Mouse (Mus musculus) lung, embryonic 16.5 days (tissue): ENCODE results near the gene Unc119. TPM values are rescaled to one million over a fixed set of nuclear protein-coding genes. Genes with fewer than 3 reads are reported as not detected.

Source experiments
- ATAC-seq: fragments of 200-750 bp; cut with Nextera tagmentation; 2 replicates; pipeline ENCODE4 v1.8.0; 2017; ENCODE audit warnings: low read depth, mild to moderate bottlenecking, moderate library complexity
- H3K27ac ChIP-seq: fragments of 300-500 bp; sonication (generic); 2 replicates; pipeline ENCODE4 v1.5.1; 2014; ENCODE audit warnings: mild to moderate bottlenecking, control low read depth, low read length
- H3K27me3 ChIP-seq: fragments of 300-500 bp; sonication (generic); 2 replicates; pipeline ENCODE4 v1.6.1; 2014; ENCODE audit warnings: low read depth, low read length, mixed read lengths; ENCODE audit not compliant: control insufficient read depth, insufficient read depth
- H3K36me3 ChIP-seq: fragments of 300-500 bp; sonication (generic); 2 replicates; pipeline ENCODE4 v1.6.1; 2014; ENCODE audit warnings: low read length; ENCODE audit not compliant: control insufficient read depth, insufficient read depth
- H3K4me1 ChIP-seq: fragments of 300-500 bp; sonication (generic); replicated peaks from 2 replicates; pipeline ENCODE4 v1.6.1; 2014; ENCODE audit warnings: low read length, mixed read lengths; ENCODE audit not compliant: control insufficient read depth, insufficient read depth
- H3K4me2 ChIP-seq: fragments of 300-500 bp; sonication (generic); 2 replicates; pipeline ENCODE4 v1.6.1; 2014; ENCODE audit warnings: low read depth, low read length, control low read depth
- H3K4me3 ChIP-seq: fragments of 300-500 bp; sonication (generic); 2 replicates; pipeline ENCODE4 v1.5.1; 2014; ENCODE audit warnings: mild to moderate bottlenecking, low read length, control low read depth
- H3K9ac ChIP-seq: fragments of 300-500 bp; sonication (generic); 2 replicates; pipeline ENCODE4 v1.6.1; 2014; ENCODE audit warnings: low read length, control low read depth
- H3K9me3 ChIP-seq: fragments of 300-500 bp; sonication (generic); 2 replicates; pipeline ENCODE4 v1.6.1; 2016; ENCODE audit warnings: low read length; ENCODE audit not compliant: control insufficient read depth
- WGBS: fragments of 180-500 bp; shearing (Covaris S2); extraction: QIAGEN DNeasy Blood & Tissue Kit; methylation state at CpG from one replicate; pipeline ENCODE4 v1.1.7; 2014; 5-methylcytosine and 5-hydroxymethylcytosine counted together
- polyA plus RNA-seq: library from polyadenylated mRNA; unstranded; fragments of >200 nt; fragmentation: Nextera tagmentation; extraction: Ambion mirVana; gene quantifications from 2 replicates; pipeline ENCODE4 v1.2.1, GENCODE M21; 2015

Gene Unc119
- 26.6 and 27.2 TPM in 2 replicates for polyA plus RNA-seq

DNA sequence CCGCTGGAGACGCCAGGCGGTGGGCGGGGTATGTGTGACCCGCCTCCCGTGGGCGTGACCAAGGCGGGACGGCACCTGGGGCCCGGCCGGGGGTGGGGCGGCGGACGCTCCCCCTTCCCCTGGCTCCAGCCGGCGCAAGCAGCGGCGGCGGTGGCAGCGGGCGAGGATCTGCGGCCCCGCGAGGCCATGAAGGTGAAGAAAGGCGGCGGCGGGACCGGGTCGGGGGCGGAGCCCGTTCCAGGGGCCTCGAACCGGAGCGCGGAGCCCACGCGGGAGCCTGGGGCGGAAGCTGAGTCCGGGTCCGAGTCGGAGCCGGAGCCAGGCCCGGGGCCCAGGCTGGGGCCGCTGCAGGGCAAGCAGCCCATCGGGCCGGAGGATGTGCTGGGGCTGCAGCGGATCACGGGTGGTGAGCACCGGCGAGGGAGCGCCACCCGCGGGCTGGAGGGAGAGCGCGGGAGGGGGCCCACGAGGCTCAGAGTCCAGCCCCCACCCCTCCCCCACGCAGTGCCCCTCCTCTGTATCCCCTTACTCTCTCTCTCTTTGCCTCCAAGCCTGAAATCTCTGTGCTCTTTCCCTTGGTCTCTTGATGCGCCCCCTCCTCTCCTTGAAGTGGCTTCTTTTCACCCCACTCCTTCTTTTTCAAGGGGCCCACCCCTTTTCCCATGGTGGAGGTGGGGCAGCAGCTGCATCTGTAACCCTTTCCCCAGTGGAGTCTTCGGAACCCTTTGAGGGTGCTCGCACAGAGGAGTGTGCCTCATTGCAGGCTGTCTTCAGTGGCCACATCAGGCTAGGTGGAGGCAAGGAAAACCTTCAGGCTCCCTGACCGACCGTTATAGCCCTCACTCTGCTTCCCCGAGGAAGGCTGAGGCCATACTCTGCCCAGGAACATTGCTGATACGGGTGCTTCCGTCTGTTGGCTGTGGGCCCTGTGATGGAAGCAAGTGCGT is at the start of gene Unc119:
Gene Unc119 (plus strand): TSS at position 102 of the 947 bp plus-strand sequence.
- Histone ChIP-seq H3K27ac (peak within 1 kb of the TSS; percentile 32), H3K4me3 (peak within 1 kb of the TSS; percentile 78), H3K27me3 (no peaks in the 10 kb centered on the region), H3K9ac (peak within 1 kb of the TSS; percentile 87), H3K4me1 (peaks cover 19% of the 10 kb centered on the region), H3K4me2 (peak within 1 kb of the TSS; percentile 92), H3K9me3 (no peaks in the 10 kb centered on the region), H3K36me3 (peaks cover 5% of the 10 kb centered on the region; the same call in 1 of the 2 replicates)
- WGBS, result under 1% methylated on average over 54 of the region's 66 CpGs
- ATAC-seq, result peak; percentile 87

GRCm38 (mm10) chr11:78294585-78294984 is 48.7 kb upstream of the Unc119 start:
- H3K9me3 ChIP-seq, result no peaks in the 10 kb centered on the region
- no peaks in the 10 kb centered on the region for H3K27me3 ChIP-seq
- 95% methylated on average over 6 of the region's 6 CpGs for WGBS
- H3K4me3 ChIP-seq, result no peak overlapping the region
- no peak overlapping the region for H3K27ac ChIP-seq
- H3K4me1 ChIP-seq, result no peaks in the 10 kb centered on the region
- H3K9ac ChIP-seq, result no peak overlapping the region
- no peak for ATAC-seq
- peaks cover 5% of the 10 kb centered on the region for H3K36me3 ChIP-seq
- H3K4me2 ChIP-seq, result no peak overlapping the region

DNA sequence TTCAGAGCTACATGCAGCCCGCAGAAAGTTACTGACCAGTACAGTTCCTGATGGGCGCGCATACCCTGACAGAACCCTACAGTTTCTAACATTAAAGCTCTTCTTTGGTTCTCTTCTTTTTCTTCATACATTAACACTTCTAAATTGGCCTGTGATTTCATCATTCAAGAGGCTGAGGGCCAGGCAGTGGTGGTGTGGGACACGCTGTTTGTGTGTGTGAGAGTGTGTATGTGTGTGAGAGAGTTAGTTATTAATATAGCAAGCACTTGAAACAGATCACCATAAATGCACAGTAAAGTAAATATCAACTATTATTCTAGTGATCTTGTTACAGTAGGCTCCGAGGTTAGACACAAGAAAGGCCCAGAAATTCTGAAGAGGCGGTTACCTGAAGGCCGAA is 42.4 kb upstream of the Unc119 start:
- peak overlapping the region; percentile 87 for H3K9ac ChIP-seq
- H3K4me3 ChIP-seq, result peak overlapping the region; percentile 86
- H3K27ac ChIP-seq, result peak overlapping the region; percentile 69
- H3K9me3 ChIP-seq, result no peaks in the 10 kb centered on the region
- 55% methylated on average over 7 of the region's 7 CpGs for WGBS
- no peaks in the 10 kb centered on the region for H3K27me3 ChIP-seq
- H3K36me3 ChIP-seq, result peaks cover 14% of the 10 kb centered on the region
- peak overlapping the region; percentile 83 for H3K4me2 ChIP-seq
- ATAC-seq, result peak; percentile 37
- H3K4me1 ChIP-seq, result peaks cover 3% of the 10 kb centered on the region; the same call in 1 of the 2 replicates

GRCm38 (mm10) chr11:78301357-78302084 is 41.8 kb upstream of the Unc119 start, which contains the start of gene Spag5:
Gene Spag5, plus strand, starts transcription at chr11:78301529.
- peak within 1 kb of the TSS; percentile 87 for H3K9ac ChIP-seq
- WGBS, result under 1% methylated on average over 49 of the region's 49 CpGs

GRCm38 (mm10) chr11:78305272-78305671 is 38.0 kb upstream of the Unc119 start:
- no peak overlapping the region for H3K4me3 ChIP-seq
- H3K36me3 ChIP-seq, result peaks cover 27% of the 10 kb centered on the region
- H3K27ac ChIP-seq, result no peak overlapping the region
- no peak overlapping the region for H3K9ac ChIP-seq
- no peaks in the 10 kb centered on the region for H3K9me3 ChIP-seq
- peaks cover 7% of the 10 kb centered on the region; the same call in 1 of the 2 replicates for H3K4me1 ChIP-seq
- H3K27me3 ChIP-seq, result no peaks in the 10 kb centered on the region
- WGBS, result 82% methylated on average over 4 of the region's 4 CpGs
- no peak for ATAC-seq
- no peak overlapping the region for H3K4me2 ChIP-seq

More at GRCm38 (mm10) chr11:78301357-78302084, 41.8 kb upstream of the Unc119 start, which contains the start of gene Spag5:
- Histone ChIP-seq H3K4me1 (peaks cover 4% of the 10 kb centered on the region; the same call in 1 of the 2 replicates), H3K27ac (peak within 1 kb of the TSS; percentile 82), H3K4me2 (peak within 1 kb of the TSS; percentile 83), H3K27me3 (no peaks in the 10 kb centered on the region), H3K9me3 (no peaks in the 10 kb centered on the region), H3K36me3 (peaks cover 16% of the 10 kb centered on the region), H3K4me3 (peak within 1 kb of the TSS; percentile 86)
- peak; percentile 100 for ATAC-seq

DNA sequence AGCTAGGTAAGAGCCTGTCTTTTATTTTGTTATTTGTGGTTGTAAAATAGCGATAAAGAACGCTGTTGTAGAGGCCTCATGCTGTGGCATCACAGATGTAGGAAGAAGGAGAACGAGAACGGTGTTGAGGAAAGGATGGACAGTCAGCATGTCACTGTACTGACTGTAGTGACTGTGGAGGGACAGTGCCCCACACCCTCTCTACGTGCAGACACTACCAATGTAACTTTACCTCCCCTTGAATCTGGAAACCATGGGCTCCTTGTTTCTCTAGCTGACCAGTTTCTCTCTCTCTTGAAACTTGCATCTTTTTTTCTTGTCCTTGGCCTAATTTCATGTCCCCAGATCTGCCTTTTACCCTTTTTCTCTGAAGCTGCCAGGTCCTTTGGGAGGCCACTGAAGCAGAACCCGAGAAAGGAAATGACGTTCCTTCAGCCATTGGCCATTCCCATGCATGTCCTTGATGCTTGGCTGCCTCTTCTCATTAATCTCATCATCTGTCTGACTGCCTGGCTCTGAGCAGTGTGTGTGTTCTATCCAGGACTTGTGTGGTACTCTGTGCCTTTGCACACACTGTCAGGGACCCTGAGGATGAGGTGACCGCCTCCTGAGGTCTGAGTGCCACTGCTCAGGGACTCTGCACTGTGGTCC is 32.3 kb upstream of the Unc119 start:
- Histone ChIP-seq H3K4me2 (no peak overlapping the region), H3K27me3 (no peaks in the 10 kb centered on the region), H3K36me3 (peaks cover 44% of the 10 kb centered on the region), H3K4me3 (no peak overlapping the region), H3K9me3 (no peaks in the 10 kb centered on the region), H3K9ac (no peak overlapping the region), H3K27ac (no peak overlapping the region), H3K4me1 (0 out of 2 replicates have a peak, but pooled peaks cover 4% of the 10 kb centered on the region)
- 90% methylated on average over 8 of the region's 8 CpGs for WGBS
- ATAC-seq, result no peak

GRCm38 (mm10) chr11:78313662-78314061 is 29.6 kb upstream of the Unc119 start:
- H3K27ac ChIP-seq, result no peak overlapping the region
- H3K36me3 ChIP-seq, result peaks cover 56% of the 10 kb centered on the region

DNA sequence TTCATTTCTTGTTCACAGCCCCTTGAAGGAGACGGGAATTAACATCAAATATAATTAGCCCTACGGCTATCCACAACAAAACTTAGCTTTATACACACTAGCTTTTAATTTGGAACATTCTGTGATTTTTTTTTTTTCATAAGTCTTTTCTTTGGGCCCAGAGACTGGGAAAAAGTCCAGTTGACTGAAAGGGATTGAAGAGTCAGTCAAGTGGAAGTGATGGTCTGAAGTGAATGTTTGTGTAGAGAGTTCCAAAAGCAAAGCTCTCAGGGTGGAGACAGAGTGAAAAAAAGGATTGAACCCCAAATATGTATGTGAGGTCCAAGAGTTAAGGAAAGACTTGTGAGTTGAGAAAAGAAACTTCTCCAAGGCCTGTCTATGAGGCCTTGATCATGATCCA is 24.9 kb upstream of the Unc119 start:
- H3K4me3 ChIP-seq, result no peak overlapping the region
- no peak overlapping the region for H3K9ac ChIP-seq
- no peak overlapping the region for H3K27ac ChIP-seq
- no peaks in the 10 kb centered on the region for H3K9me3 ChIP-seq
- ATAC-seq, result no peak
- peaks cover 60% of the 10 kb centered on the region for H3K36me3 ChIP-seq
- no peak overlapping the region for H3K4me2 ChIP-seq
- 90% methylated on average over 2 of the region's 2 CpGs for WGBS
- H3K27me3 ChIP-seq, result no peaks in the 10 kb centered on the region
- H3K4me1 ChIP-seq, result peaks cover 9% of the 10 kb centered on the region

More at GRCm38 (mm10) chr11:78313662-78314061, 29.6 kb upstream of the Unc119 start:
- H3K9ac ChIP-seq, result no peak overlapping the region
- H3K27me3 ChIP-seq, result no peaks in the 10 kb centered on the region
- ATAC-seq, result no peak
- H3K4me3 ChIP-seq, result no peak overlapping the region
- no peaks in the 10 kb centered on the region for H3K4me1 ChIP-seq
- no peak overlapping the region for H3K4me2 ChIP-seq
- no peaks in the 10 kb centered on the region for H3K9me3 ChIP-seq
- WGBS, result 92% methylated on average over 2 of the region's 2 CpGs
